Mouse (Mus musculus): ENCODE results near the gene Grcc10.

The Grcc10 gene

GRCm38 (mm10) chr6:124756652-124757350 lies 15.6 kb upstream of the Grcc10 start:
- DNase-seq = peak; percentile 88 to 94

GRCm38 (mm10) chr6:124755831-124756595 lies 14.8 kb upstream of the Grcc10 start, which contains the start of the genes Gm45234 and Atn1:
Gene Gm45234 (minus strand): TSS chr6:124756021.
Gene Atn1 (minus strand): TSS chr6:124756524.
- peak; percentile 77 to 91 for DNase-seq

- no peak for DNase-seq
Measured at GRCm38 (mm10) chr6:124755306-124755705, 14.1 kb upstream of the Grcc10 start.

GRCm38 (mm10) chr6:124753861-124754260 lies 12.7 kb upstream of the Grcc10 start:
- no peak for DNase-seq

GRCm38 (mm10) chr6:124750405-124750804 lies 9.2 kb upstream of the Grcc10 start:
- DNase-seq = no peak

GRCm38 (mm10) chr6:124746654-124747632 lies 5.8 kb upstream of the Grcc10 start:
- peak in 1 of 2 experiments; percentile 39 for DNase-seq

- no peak for DNase-seq
Measured at GRCm38 (mm10) chr6:124746296-124746605, 5.1 kb upstream of the Grcc10 start.

GRCm38 (mm10) chr6:124745490-124746295 lies 4.5 kb upstream of the Grcc10 start:
- peak; percentile 93 to 97 for DNase-seq

GRCm38 (mm10) chr6:124744755-124745321 lies 3.7 kb upstream of the Grcc10 start:
- peak in 1 of 2 experiments; percentile 77 for DNase-seq

GRCm38 (mm10) chr6:124743647-124744046 lies 2.5 kb upstream of the Grcc10 start:
- no peak for DNase-seq

- no peak for DNase-seq
Measured at GRCm38 (mm10) chr6:124742839-124743514, 1.8 kb upstream of the Grcc10 start.

GRCm38 (mm10) chr6:124741842-124742241 lies 668 bp upstream of the Grcc10 start:
- no peak for DNase-seq

GRCm38 (mm10) chr6:124740211-124740887 lies 825 bp downstream of the Grcc10 start:
- DNase-seq = peak; percentile 46 to 72

- DNase-seq = no peak
Measured at GRCm38 (mm10) chr6:124739231-124739796, 1.9 kb downstream of the Grcc10 start.

- peak; percentile 90 to 97 for DNase-seq
Measured at GRCm38 (mm10) chr6:124738511-124739023, 2.6 kb downstream of the Grcc10 start, which contains the start of gene Ptpn6. Gene Ptpn6 (minus strand): TSS chr6:124738714.

GRCm38 (mm10) chr6:124737040-124737439 lies 4.1 kb downstream of the Grcc10 start:
- DNase-seq = no peak

- no peak for DNase-seq
Measured at GRCm38 (mm10) chr6:124734417-124734816, 6.8 kb downstream of the Grcc10 start.

- no peak for DNase-seq
Measured at GRCm38 (mm10) chr6:124732476-124733370, 8.5 kb downstream of the Grcc10 start.

GRCm38 (mm10) chr6:124731038-124731437 lies 10.1 kb downstream of the Grcc10 start:
- DNase-seq = no peak

Measured in kidney, postnatal 25 days (tissue).